Mouse (Mus musculus): ENCODE measurements around the gene Rrp9. TPM values are rescaled to one million over a fixed set of nuclear protein-coding genes. Genes with fewer than 3 reads are reported as not detected.

Rrp9 gene
- polyA plus RNA-seq, 1 experiment from 2014 or later, result 43.2 TPM

DNA sequence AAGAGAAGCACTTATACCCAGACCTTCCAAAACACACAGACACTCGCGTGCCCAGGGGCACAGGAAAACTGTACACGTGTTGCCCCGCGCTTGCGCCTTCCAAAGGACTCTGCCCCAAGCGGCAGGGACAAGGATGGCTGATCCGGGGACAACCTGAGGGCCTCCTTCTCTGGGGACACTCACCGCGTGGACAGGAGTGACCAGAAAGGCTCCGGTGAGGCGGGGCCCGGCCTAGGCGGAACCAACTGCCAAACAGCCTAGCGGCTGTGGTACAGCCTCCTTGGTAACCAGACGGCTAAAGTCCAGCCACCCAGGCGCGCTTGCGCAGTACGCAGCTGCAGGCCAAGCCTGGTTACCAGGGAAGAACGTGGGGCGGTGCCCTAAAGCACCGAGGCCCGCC, 28.4 kb upstream of the Rrp9 start, which contains the start of the genes Abhd14b and Abhd14a:
TSS of gene Abhd14b (plus strand) at position 112 of the 400 bp plus-strand sequence.
TSS of gene Abhd14a (minus strand) at position 331 of the 400 bp plus-strand sequence.
- 0 out of 2 replicates have a peak within 1 kb of the TSS, but pooled peaks have one; percentile 15 for H3K27ac ChIP-seq (replicated peaks; ENCODE audit: low read depth, low read length)

DNA sequence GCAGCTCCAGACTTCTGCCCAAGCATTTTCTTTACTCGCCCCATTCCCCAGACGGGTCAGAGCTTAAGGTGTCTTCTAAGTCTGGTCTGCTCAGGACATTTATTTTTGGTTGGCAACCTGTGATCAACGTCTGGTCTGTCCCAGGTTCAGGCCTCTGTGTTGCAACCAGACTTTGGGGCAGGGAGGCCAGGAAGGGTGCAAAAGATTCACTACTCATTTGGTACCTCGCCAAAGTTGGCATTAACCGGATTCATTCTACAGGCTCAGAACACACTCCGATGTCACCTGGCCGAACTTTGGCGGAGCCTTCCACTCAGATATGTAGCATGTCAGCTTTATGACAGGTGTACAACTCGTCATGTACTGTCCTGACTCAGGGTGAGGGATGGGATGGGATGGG, 27.8 kb upstream of the Rrp9 start:
- no peak; the same call in 1 of the 2 replicates for ATAC-seq (replicated peaks; ENCODE audit: insufficient number of reproducible peaks, low FRiP score, low TSS enrichment, low read depth)
- no peak for DNase-seq (ENCODE audit: low spot score)
- Histone ChIP-seq H3K36me3 (replicated peaks; ENCODE audit: control insufficient read depth, insufficient read depth, low read depth, low read length) (no peaks in the 10 kb centered on the region), H3K4me3 (ENCODE audit: low read depth, low read length) (no peak overlapping the region; the same call in 1 of the 2 replicates), H3K9ac (replicated peaks; ENCODE audit: low read length) (0 out of 2 replicates have a peak overlapping the region, but pooled peaks have one; percentile 15), H3K4me2 (ENCODE audit: low read depth, low read length) (peak overlapping the region; percentile 72), H3K27ac (replicated peaks; ENCODE audit: low read depth, low read length) (no peak overlapping the region), H3K4me1 (ENCODE audit: control insufficient read depth, insufficient read depth, low read length) (peaks cover 12% of the 10 kb centered on the region), H3K27me3 (ENCODE audit: control insufficient read depth, insufficient read depth, low read length) (no peaks in the 10 kb centered on the region), H3K9me3 (replicated peaks; ENCODE audit: control insufficient read depth, low read length) (no peaks in the 10 kb centered on the region)
- WGBS, result 41% methylated on average over 9 of the region's 9 CpGs

More for the DNA sequence above, 28.4 kb upstream of the Rrp9 start, which contains the start of the genes Abhd14b and Abhd14a:
- Histone ChIP-seq H3K27me3 (ENCODE audit: control insufficient read depth, insufficient read depth, low read length) (no peaks in the 10 kb centered on the region), H3K36me3 (replicated peaks; ENCODE audit: control insufficient read depth, insufficient read depth, low read depth, low read length) (no peaks in the 10 kb centered on the region), H3K4me1 (ENCODE audit: control insufficient read depth, insufficient read depth, low read length) (peaks cover 12% of the 10 kb centered on the region), H3K9ac (replicated peaks; ENCODE audit: low read length) (peak within 1 kb of the TSS; percentile 71), H3K9me3 (replicated peaks; ENCODE audit: control insufficient read depth, low read length) (no peaks in the 10 kb centered on the region), H3K4me2 (ENCODE audit: low read depth, low read length) (peak within 1 kb of the TSS; percentile 83), H3K4me3 (ENCODE audit: low read depth, low read length) (peak within 1 kb of the TSS; percentile 44)
- peak; percentile 62 for ATAC-seq (replicated peaks; ENCODE audit: insufficient number of reproducible peaks, low FRiP score, low TSS enrichment, low read depth)
- peak; percentile 94 for DNase-seq (ENCODE audit: low spot score)
- WGBS, result under 1% methylated on average over 24 of the region's 24 CpGs

DNA sequence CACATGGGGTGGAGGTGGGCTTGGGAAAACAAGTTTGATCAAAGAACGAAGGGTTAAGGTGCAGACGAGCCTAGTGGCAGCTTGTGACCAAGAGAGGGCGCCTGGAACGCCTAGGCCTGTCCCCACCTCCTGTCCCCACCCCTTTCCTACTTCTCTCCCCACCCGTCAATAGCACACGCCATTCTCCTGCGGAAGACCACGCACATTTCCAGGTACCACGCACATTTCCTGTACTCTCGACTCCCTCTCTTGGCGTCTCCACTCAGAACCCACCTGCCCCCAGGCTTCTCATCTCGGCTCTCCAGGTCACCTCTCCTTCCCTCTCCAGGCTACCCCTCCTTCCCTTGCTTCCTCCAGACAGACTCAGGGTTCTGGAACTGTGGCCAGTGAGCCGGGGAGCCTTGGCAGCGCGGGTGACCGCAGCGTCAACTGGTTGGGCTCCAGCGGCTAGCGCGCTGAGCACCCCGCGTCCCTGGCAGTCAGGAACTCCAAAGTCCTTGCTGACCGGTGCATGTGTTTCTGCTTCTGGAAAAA, 27.2 kb upstream of the Rrp9 start:
- Histone ChIP-seq H3K27ac (replicated peaks; ENCODE audit: low read depth, low read length) (no peak overlapping the region), H3K27me3 (ENCODE audit: control insufficient read depth, insufficient read depth, low read length) (no peaks in the 10 kb centered on the region), H3K4me2 (ENCODE audit: low read depth, low read length) (peak overlapping the region; percentile 83), H3K4me1 (ENCODE audit: control insufficient read depth, insufficient read depth, low read length) (peaks cover 12% of the 10 kb centered on the region), H3K4me3 (ENCODE audit: low read depth, low read length) (peak overlapping the region; percentile 44), H3K9me3 (replicated peaks; ENCODE audit: control insufficient read depth, low read length) (no peaks in the 10 kb centered on the region), H3K36me3 (replicated peaks; ENCODE audit: control insufficient read depth, insufficient read depth, low read depth, low read length) (no peaks in the 10 kb centered on the region), H3K9ac (replicated peaks; ENCODE audit: low read length) (peak overlapping the region; percentile 47)
- 2% methylated on average over 23 of the region's 23 CpGs for WGBS
- DNase-seq (ENCODE audit: low spot score) (peak; percentile 82), ATAC-seq (replicated peaks; ENCODE audit: insufficient number of reproducible peaks, low FRiP score, low TSS enrichment, low read depth) (peak; percentile 44)

DNA sequence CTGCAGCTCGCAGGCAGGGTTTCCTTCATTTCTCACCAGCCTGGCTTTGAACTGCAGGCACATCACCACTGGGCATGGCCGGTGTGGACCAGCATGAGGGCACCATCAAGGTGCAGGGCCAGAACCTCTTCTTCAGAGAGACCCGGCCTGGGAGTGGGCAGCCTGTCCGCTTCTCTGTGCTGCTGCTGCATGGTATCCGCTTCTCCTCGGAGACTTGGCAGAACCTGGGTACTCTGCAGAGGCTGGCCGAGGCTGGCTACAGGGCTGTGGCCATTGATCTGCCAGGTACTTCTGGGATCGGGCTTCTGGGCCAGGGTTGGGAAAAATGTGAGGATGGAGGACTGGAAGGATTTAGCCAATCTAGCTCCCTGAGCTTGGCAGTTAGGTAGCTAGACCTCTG, 25.8 kb upstream of the Rrp9 start:
- Histone ChIP-seq H3K4me2 (ENCODE audit: low read depth, low read length) (no peak overlapping the region; the same call in 1 of the 2 replicates), H3K27me3 (ENCODE audit: control insufficient read depth, insufficient read depth, low read length) (no peaks in the 10 kb centered on the region), H3K4me3 (ENCODE audit: low read depth, low read length) (no peak overlapping the region), H3K27ac (replicated peaks; ENCODE audit: low read depth, low read length) (no peak overlapping the region), H3K4me1 (ENCODE audit: control insufficient read depth, insufficient read depth, low read length) (peaks cover 12% of the 10 kb centered on the region), H3K36me3 (replicated peaks; ENCODE audit: control insufficient read depth, insufficient read depth, low read depth, low read length) (no peaks in the 10 kb centered on the region), H3K9me3 (replicated peaks; ENCODE audit: control insufficient read depth, low read length) (no peaks in the 10 kb centered on the region), H3K9ac (replicated peaks; ENCODE audit: low read length) (no peak overlapping the region)
- 91% methylated on average over 8 of the region's 8 CpGs for WGBS
- no peak for ATAC-seq (replicated peaks; ENCODE audit: insufficient number of reproducible peaks, low FRiP score, low TSS enrichment, low read depth)
- DNase-seq (ENCODE audit: low spot score), result no peak

DNA sequence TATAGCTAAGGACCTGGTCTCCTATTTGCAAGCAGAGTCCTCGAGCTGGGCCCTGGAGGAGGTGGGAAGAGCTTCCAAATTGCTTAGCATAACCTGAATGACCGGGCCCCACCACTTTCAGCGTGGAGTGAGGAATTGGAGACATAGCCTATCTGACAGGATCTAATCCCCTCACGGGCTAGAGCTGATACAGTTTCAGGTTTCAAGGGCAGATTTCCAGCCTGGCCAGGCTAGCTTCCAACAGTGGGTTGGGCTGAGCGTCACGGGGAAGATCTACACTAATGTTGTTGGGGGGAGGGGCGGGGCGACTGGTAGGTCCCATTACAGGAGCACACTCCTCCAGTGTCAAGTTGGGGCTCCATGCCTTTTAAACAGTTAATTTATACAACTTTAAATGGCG, 25.1 kb upstream of the Rrp9 start:
- no peak overlapping the region for H3K9ac ChIP-seq (replicated peaks; ENCODE audit: low read length)
- H3K4me1 ChIP-seq (ENCODE audit: control insufficient read depth, insufficient read depth, low read length), result peaks cover 16% of the 10 kb centered on the region
- 12% methylated on average over 9 of the region's 9 CpGs for WGBS
- H3K4me2 ChIP-seq (ENCODE audit: low read depth, low read length), result peak overlapping the region; percentile 11
- no peaks in the 10 kb centered on the region for H3K36me3 ChIP-seq (replicated peaks; ENCODE audit: control insufficient read depth, insufficient read depth, low read depth, low read length)
- no peak overlapping the region for H3K4me3 ChIP-seq (ENCODE audit: low read depth, low read length)
- peak overlapping the region; percentile 38 for H3K27ac ChIP-seq (replicated peaks; ENCODE audit: low read depth, low read length)
- no peaks in the 10 kb centered on the region for H3K9me3 ChIP-seq (replicated peaks; ENCODE audit: control insufficient read depth, low read length)
- ATAC-seq (replicated peaks; ENCODE audit: insufficient number of reproducible peaks, low FRiP score, low TSS enrichment, low read depth) (no peak), DNase-seq (ENCODE audit: low spot score) (peak; percentile 76)
- no peaks in the 10 kb centered on the region for H3K27me3 ChIP-seq (ENCODE audit: control insufficient read depth, insufficient read depth, low read length)

DNA sequence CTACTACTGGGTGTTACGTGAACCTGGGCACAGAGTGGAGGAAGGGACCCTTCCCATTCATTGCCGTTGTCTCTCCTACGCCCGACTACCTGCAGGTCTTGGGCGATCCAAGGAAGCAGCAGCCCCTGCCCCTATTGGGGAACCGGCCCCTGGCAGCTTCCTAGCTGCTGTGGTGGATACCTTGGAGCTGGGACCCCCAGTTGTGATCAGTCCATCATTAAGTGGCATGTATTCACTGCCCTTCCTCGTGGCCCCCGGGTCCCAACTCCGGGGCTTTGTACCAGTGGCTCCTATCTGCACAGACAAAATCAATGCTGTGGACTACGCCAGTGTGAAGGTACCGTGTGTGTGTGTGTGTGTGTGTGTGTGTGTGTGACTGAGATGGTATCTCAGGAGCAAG, 24.5 kb upstream of the Rrp9 start:
- Histone ChIP-seq H3K36me3 (replicated peaks; ENCODE audit: control insufficient read depth, insufficient read depth, low read depth, low read length) (no peaks in the 10 kb centered on the region), H3K9ac (replicated peaks; ENCODE audit: low read length) (no peak overlapping the region), H3K4me3 (ENCODE audit: low read depth, low read length) (no peak overlapping the region), H3K27me3 (ENCODE audit: control insufficient read depth, insufficient read depth, low read length) (no peaks in the 10 kb centered on the region), H3K4me1 (ENCODE audit: control insufficient read depth, insufficient read depth, low read length) (peaks cover 18% of the 10 kb centered on the region), H3K9me3 (replicated peaks; ENCODE audit: control insufficient read depth, low read length) (no peaks in the 10 kb centered on the region), H3K27ac (replicated peaks; ENCODE audit: low read depth, low read length) (no peak overlapping the region; the same call in 1 of the 2 replicates), H3K4me2 (ENCODE audit: low read depth, low read length) (no peak overlapping the region)
- no peak for ATAC-seq (replicated peaks; ENCODE audit: insufficient number of reproducible peaks, low FRiP score, low TSS enrichment, low read depth)
- no peak for DNase-seq (ENCODE audit: low spot score)
- WGBS, result 78% methylated on average over 11 of the region's 11 CpGs

DNA sequence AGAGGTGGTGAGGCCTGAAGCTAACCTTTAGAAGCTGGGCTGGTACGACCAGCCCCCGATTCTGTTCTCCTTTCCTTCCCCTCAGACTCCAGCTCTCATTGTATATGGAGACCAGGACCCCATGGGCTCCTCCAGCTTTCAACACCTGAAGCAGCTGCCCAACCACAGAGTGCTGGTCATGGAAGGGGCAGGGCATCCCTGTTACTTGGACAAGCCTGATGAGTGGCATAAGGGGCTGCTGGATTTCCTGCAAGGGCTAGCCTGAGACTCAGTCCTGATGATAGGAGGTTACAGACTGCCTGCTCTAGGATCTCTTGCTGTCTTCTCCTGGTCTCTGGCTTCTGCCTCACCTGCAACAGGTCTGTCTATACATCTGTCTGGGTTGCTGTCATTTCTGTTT, 23.9 kb upstream of the Rrp9 start:
- Histone ChIP-seq H3K9ac (replicated peaks; ENCODE audit: low read length) (no peak overlapping the region), H3K36me3 (replicated peaks; ENCODE audit: control insufficient read depth, insufficient read depth, low read depth, low read length) (no peaks in the 10 kb centered on the region), H3K27me3 (ENCODE audit: control insufficient read depth, insufficient read depth, low read length) (no peaks in the 10 kb centered on the region), H3K27ac (replicated peaks; ENCODE audit: low read depth, low read length) (no peak overlapping the region), H3K4me2 (ENCODE audit: low read depth, low read length) (no peak overlapping the region), H3K4me3 (ENCODE audit: low read depth, low read length) (no peak overlapping the region), H3K9me3 (replicated peaks; ENCODE audit: control insufficient read depth, low read length) (no peaks in the 10 kb centered on the region), H3K4me1 (ENCODE audit: control insufficient read depth, insufficient read depth, low read length) (peaks cover 24% of the 10 kb centered on the region)
- DNase-seq (ENCODE audit: low spot score) (no peak), ATAC-seq (replicated peaks; ENCODE audit: insufficient number of reproducible peaks, low FRiP score, low TSS enrichment, low read depth) (no peak)
- 75% methylated on average over 2 of the region's 2 CpGs for WGBS

DNA sequence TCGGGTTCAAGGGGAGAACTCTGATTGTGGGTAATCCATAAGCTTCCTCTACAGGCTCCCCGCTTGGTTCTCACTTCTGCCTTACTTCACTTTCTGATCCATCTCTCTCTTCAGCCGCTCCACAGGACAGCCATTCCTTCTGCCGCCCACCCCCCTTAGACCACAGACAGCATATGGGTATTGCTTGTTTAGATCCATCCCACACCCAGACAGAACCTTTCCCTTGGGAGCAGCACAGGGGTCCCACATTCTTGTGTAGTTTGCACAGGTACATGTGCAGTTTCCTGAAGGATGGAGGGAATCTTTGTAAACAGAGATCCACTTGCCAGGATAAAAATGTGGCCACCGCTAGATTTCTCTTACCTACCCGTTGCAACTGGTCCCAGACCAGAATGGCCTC, 23.4 kb upstream of the Rrp9 start:
- Histone ChIP-seq H3K4me1 (ENCODE audit: control insufficient read depth, insufficient read depth, low read length) (peaks cover 29% of the 10 kb centered on the region), H3K27ac (replicated peaks; ENCODE audit: low read depth, low read length) (peak overlapping the region; percentile 93; the same call in 1 of the 2 replicates), H3K9ac (replicated peaks; ENCODE audit: low read length) (peak overlapping the region; percentile 83), H3K36me3 (replicated peaks; ENCODE audit: control insufficient read depth, insufficient read depth, low read depth, low read length) (no peaks in the 10 kb centered on the region), H3K27me3 (ENCODE audit: control insufficient read depth, insufficient read depth, low read length) (no peaks in the 10 kb centered on the region), H3K4me2 (ENCODE audit: low read depth, low read length) (peak overlapping the region; percentile 96), H3K4me3 (ENCODE audit: low read depth, low read length) (peak overlapping the region; percentile 84), H3K9me3 (replicated peaks; ENCODE audit: control insufficient read depth, low read length) (no peaks in the 10 kb centered on the region)
- no peak for DNase-seq (ENCODE audit: low spot score)
- WGBS, result 34% methylated on average over 6 of the region's 6 CpGs
- ATAC-seq (replicated peaks; ENCODE audit: insufficient number of reproducible peaks, low FRiP score, low TSS enrichment, low read depth), result no peak
